Mouse (Mus musculus) lung, adult 2 months (tissue): Measurements from ENCODE around the gene Aasdh. TPM values are rescaled to one million over a fixed set of nuclear protein-coding genes. Genes with fewer than 3 reads are reported as not detected.

Experiments used
- DNase-seq: peaks from one replicate; pipeline ENCODE4 v3.0.0; 2022
- H3K4me1 ChIP-seq: fragments of 200-500 bp; 2 replicates; pipeline ENCODE4 v1.6.1; 2011; ENCODE audit warnings: low read length; ENCODE audit not compliant: control insufficient read depth, insufficient read depth
- H3K4me3 ChIP-seq: fragments of 200-500 bp; replicated peaks from 2 replicates; pipeline ENCODE3; 2011; ENCODE audit warnings: low read depth, mild to moderate bottlenecking, control low read depth, low read length; ENCODE audit errors: extremely low read depth
- CTCF ChIP-seq: fragments of 200-500 bp; IDR thresholded peaks from 2 replicates; pipeline ENCODE4 v1.5.1; 2011; ENCODE audit warnings: mild to moderate bottlenecking, low read length, control low read depth; ENCODE audit not compliant: insufficient read depth
- POLR2A ChIP-seq: fragments of 200-500 bp; IDR thresholded peaks from 2 replicates; pipeline ENCODE4 v1.6.1; 2011; ENCODE audit warnings: low read depth, mild to moderate bottlenecking, control low read depth, low read length, borderline replicate concordance; ENCODE audit errors: extremely low read depth
- WGBS: fragments of 180-500 bp; shearing (Covaris S2); methylation state at CpG from one replicate; pipeline ENCODE4 v1.1.7; 2018; 5-methylcytosine and 5-hydroxymethylcytosine counted together
- polyA plus RNA-seq: library from polyadenylated mRNA; depleted of rRNA; stranded (reverse); fragments of >200 nt; gene quantifications from 2 replicates; pipeline ENCODE4 v1.2.3, GENCODE M21; 2012; rRNA removed

Aasdh gene
- polyA plus RNA-seq, 1 experiment: 13.7 TPM

GRCm38 (mm10) chr5:76843851-76844419 is 61.4 kb downstream of the Aasdh start:
- no peaks in the 10 kb centered on the region for H3K4me1 ChIP-seq
- no peak for TF ChIP-seq CTCF
- no peak for TF ChIP-seq POLR2A
- H3K4me3 ChIP-seq: no peak overlapping the region
- 66% methylated on average over 9 of the region's 9 CpGs for WGBS
- no peak for DNase-seq

GRCm38 (mm10) chr5:76843448-76843847 is 61.9 kb downstream of the Aasdh start:
- DNase-seq: peak; percentile 52
- peak; percentile 77 for TF ChIP-seq CTCF
- TF ChIP-seq POLR2A: no peak
- Histone ChIP-seq H3K4me1 (no peaks in the 10 kb centered on the region), H3K4me3 (no peak overlapping the region)
- WGBS: 12% methylated on average over 4 of the region's 4 CpGs

- TF ChIP-seq CTCF (no peak), POLR2A (no peak)
- WGBS: 90% methylated on average over 2 of the region's 2 CpGs
- Histone ChIP-seq H3K4me3 (no peak overlapping the region), H3K4me1 (no peaks in the 10 kb centered on the region)
- no peak for DNase-seq
Observed at GRCm38 (mm10) chr5:76841859-76842258, 63.5 kb downstream of the Aasdh start.

GRCm38 (mm10) chr5:76839786-76840185 is 65.5 kb downstream of the Aasdh start:
- no peak overlapping the region for H3K4me3 ChIP-seq
- WGBS: 68% methylated on average over 6 of the region's 6 CpGs

GRCm38 (mm10) chr5:76837018-76837417 is 68.3 kb downstream of the Aasdh start:
- 70% methylated on average over 5 of the region's 5 CpGs for WGBS
- H3K4me3 ChIP-seq: no peak overlapping the region
- no peak for DNase-seq
- TF ChIP-seq CTCF (no peak), POLR2A (no peak)
- H3K4me1 ChIP-seq: no peaks in the 10 kb centered on the region

More at GRCm38 (mm10) chr5:76839786-76840185, 65.5 kb downstream of the Aasdh start:
- TF ChIP-seq POLR2A: no peak
- no peak for TF ChIP-seq CTCF
- no peak for DNase-seq
- no peaks in the 10 kb centered on the region for H3K4me1 ChIP-seq

GRCm38 (mm10) chr5:76832529-76833210 is 72.6 kb downstream of the Aasdh start:
- DNase-seq: no peak
- Histone ChIP-seq H3K4me1 (no peaks in the 10 kb centered on the region), H3K4me3 (no peak overlapping the region)
- TF ChIP-seq CTCF (no peak), POLR2A (no peak)
- WGBS: 71% methylated on average over 17 of the region's 17 CpGs

- DNase-seq: no peak
- no peak overlapping the region for H3K4me3 ChIP-seq
- no peaks in the 10 kb centered on the region for H3K4me1 ChIP-seq
- 88% methylated on average over 7 of the region's 7 CpGs for WGBS
- TF ChIP-seq CTCF (no peak), POLR2A (no peak)
Observed at GRCm38 (mm10) chr5:76828527-76829240, 76.6 kb downstream of the Aasdh start.

Other genes starting within 250 kb of the Aasdh start
- gene C530008M17Rik, start 249.0 kb downstream of the Aasdh start, polyA plus RNA-seq: 4.9 and 6.0 TPM in 2 replicates
- gene Paics, start 45.8 kb upstream of the Aasdh start, polyA plus RNA-seq: 44.0 and 44.2 TPM in 2 replicates
- 4.3 and 4.8 TPM in 2 replicates for gene Ppat, start 46.1 kb upstream of the Aasdh start, polyA plus RNA-seq
- gene Srp72, start 69.2 kb upstream of the Aasdh start, polyA plus RNA-seq: 15.1 and 21.6 TPM in 2 replicates
- not detected in 2 replicates for gene Arl9, start 98.5 kb upstream of the Aasdh start, polyA plus RNA-seq
- 0.18 and 0.65 TPM in 2 replicates for gene Thegl, start 110.5 kb upstream of the Aasdh start, polyA plus RNA-seq
- 592 and 698 TPM in 2 replicates for gene Hopx, start 209.6 kb upstream of the Aasdh start, polyA plus RNA-seq